Mouse (Mus musculus) spleen, adult 18-20 months (tissue): ENCODE measurements around the gene Cep162.
A peak's percentile ranks its signal among the peaks of the same experiment; 100 is the strongest.

ENCODE experiments used
- DNase-seq, 2 experiments: peaks; one replicate each; pipeline ENCODE4 v3.0.0; 2022; ENCODE audit warnings: mixed read lengths in 2 of 2

Gene Cep162

DNA sequence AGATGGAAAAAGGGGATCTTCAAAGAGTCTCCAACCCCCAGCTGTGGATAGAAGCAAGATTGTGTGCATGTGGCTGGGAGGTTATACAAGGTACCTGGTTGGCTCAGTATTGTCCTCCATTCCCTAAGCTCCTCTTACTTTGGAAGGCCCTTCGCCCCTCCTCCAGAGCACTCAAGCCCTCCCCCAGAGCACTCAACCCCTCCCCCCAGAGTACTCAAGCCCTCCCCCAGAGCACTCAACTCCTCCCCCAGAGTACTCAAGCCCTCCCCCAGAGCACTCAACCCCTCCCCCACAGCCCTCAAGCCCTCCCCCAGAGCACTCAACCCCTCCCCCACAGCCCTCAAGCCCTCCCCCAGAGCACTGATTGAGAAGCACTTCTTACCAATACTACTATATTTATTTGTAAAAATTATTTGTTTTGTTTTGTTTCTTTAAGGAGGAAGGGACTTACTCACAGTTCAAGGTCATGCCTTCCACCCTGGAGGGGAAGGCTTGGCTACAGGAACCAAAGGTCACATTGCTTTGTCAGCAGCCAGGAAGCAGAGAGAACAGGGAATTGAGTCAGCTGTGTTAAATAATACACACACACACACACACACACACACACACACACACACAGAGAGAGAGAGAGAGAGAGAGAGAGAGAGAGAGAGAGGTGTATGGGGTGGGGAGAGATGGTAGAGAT is 102.6 kb downstream of the Cep162 start:
- DNase-seq, result no peak

- no peak for DNase-seq
These were observed 107.4 kb downstream of the Cep162 start for GRCm38 (mm10) chr9:87147927-87148326.

DNA sequence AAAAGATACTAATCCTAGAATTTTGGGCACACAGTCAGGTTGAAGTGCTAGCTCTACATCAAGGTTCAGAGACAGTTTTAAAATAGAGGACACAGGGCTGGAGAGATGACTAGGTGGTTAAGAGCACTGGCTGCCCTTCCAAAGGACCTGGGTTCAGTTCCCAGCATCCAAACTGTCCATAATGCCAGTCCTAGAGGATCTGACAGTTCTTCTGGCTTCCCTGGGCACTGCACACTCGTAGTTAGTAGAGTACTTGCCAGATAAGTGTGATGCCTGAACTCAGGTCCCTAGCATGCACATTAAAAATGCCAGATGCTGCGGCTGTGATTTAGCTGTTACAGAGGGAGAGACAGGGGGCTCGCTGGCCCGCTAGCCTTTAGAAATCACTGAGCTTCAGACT is 108.9 kb downstream of the Cep162 start:
- no peak for DNase-seq

DNA sequence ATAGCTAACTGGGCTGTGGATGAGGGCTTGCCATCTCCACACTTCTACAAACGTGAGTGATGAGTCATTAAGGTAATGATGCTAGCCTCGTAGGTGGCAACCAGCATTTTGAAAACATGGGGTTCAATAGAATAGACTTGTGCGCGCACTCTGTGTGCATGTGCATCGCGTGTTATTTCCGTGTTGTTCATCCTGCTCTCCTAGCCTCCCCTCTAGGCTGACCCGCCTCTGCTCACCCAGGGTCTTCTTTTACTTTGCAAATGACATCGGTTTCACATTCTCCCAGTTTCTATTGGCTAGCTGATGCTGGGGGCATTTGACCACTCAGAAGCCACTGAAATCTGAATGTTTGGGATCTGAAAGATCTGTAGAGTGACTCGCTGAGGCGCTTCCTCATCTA is 109.7 kb downstream of the Cep162 start:
- no peak for DNase-seq

- no peak for DNase-seq
These were observed 110.2 kb downstream of the Cep162 start for GRCm38 (mm10) chr9:87145180-87145579.

GRCm38 (mm10) chr9:87144532-87144931 is 110.8 kb downstream of the Cep162 start:
- peak in 1 of 2 experiments; percentile 6 for DNase-seq

GRCm38 (mm10) chr9:87144106-87144505 is 111.2 kb downstream of the Cep162 start, which contains the start of gene Mrap2:
Gene Mrap2 (plus strand): TSS chr9:87144306.
- peak in 1 of 2 experiments; percentile 8 for DNase-seq

DNA sequence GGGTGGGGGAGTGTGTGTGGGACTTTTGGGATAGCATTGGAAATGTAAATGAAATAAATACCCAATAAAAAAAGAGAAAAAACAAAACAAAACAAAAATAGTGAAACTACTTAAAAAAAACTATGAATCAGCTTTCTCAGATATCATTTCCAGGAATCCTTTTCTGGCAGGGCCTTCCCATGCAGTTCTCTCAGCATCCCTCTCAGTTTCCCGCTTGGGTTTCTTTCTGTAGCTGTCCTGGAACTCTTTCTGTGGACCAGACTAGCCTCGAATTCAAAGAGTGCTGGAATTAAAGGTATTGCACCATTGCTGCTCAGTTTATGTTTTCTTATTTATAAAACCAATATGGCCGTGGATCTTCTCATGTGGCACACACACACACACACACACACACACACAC is 112.3 kb downstream of the Cep162 start:
- no peak for DNase-seq
